Mouse (Mus musculus): ENCODE measurements around the gene Il34. TPM values are rescaled to one million over a fixed set of nuclear protein-coding genes. Genes with fewer than 3 reads are reported as not detected.

Gene Il34
- polyA plus RNA-seq, 1 experiment from 2014 or later, result 2.6 TPM

- Histone ChIP-seq H3K4me2 (no peak overlapping the region), H3K9me3 (no peaks in the 10 kb centered on the region), H3K9ac (no peak overlapping the region), H3K4me1 (replicated peaks) (peaks cover 34% of the 10 kb centered on the region), H3K27ac (replicated peaks) (0 out of 2 replicates have a peak overlapping the region, but pooled peaks have one; percentile 9), H3K27me3 (no peaks in the 10 kb centered on the region), H3K36me3 (peaks cover 52% of the 10 kb centered on the region), H3K4me3 (no peak overlapping the region)
- no peak for ATAC-seq (ENCODE audit: low read depth)
- 83% methylated on average over 13 of the region's 13 CpGs for WGBS
Measured at GRCm38 (mm10) chr8:110711271-110711934, 94.3 kb downstream of the Il34 start.

DNA sequence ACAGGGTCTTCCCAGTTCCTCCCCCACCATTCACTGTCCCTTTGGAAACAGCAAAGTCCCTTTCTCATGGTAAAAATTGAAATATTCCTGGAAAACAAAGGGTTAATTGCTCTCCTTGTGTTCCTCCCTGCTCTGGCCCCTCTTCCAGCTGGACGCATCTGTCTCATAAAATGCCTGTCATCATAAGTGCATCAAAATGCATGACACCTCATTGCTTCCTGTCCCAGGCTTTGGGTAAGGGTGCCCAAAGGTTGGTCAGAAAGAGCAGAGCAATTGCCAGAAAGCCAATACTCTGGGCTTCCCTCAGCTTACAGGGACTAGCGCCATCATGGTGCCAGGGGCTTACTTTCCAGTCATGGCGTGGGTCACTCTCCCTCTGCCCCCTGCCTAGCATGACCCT is 95.1 kb downstream of the Il34 start:
- Histone ChIP-seq H3K27me3 (no peaks in the 10 kb centered on the region), H3K4me3 (no peak overlapping the region), H3K36me3 (peaks cover 52% of the 10 kb centered on the region), H3K27ac (replicated peaks) (no peak overlapping the region), H3K4me1 (replicated peaks) (peaks cover 32% of the 10 kb centered on the region), H3K4me2 (no peak overlapping the region), H3K9ac (no peak overlapping the region), H3K9me3 (no peaks in the 10 kb centered on the region)
- no peak for ATAC-seq (ENCODE audit: low read depth)
- whole genome bisulfite sequencing, result 65% methylated on average over 3 of the region's 3 CpGs

DNA sequence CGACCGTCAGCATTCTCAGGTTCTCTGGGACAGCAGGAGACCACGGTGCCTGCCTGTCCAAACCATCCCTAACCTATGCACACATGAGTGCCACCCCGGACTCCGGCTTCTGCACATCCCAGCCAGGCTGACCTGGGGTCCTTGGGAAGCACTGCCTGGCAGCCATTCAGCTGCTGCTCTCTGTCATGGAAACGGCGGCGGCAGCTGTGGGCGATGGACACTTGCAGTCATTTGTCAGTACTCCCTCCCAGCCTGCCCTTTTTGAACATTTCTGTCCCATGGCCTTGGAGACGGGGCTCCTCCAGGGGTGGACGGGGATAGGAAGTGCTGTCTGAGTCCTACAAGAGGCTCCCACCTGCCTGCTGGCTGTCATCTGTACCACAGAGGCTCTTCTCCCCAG is 97.3 kb downstream of the Il34 start:
- Histone ChIP-seq H3K27ac (replicated peaks) (0 out of 2 replicates have a peak overlapping the region, but pooled peaks have one; percentile 28), H3K9me3 (no peaks in the 10 kb centered on the region), H3K4me2 (no peak overlapping the region), H3K9ac (no peak overlapping the region), H3K4me1 (replicated peaks) (peaks cover 41% of the 10 kb centered on the region), H3K27me3 (no peaks in the 10 kb centered on the region), H3K36me3 (peaks cover 39% of the 10 kb centered on the region), H3K4me3 (no peak overlapping the region)
- ATAC-seq (ENCODE audit: low read depth), result no peak
- 84% methylated on average over 11 of the region's 11 CpGs for WGBS

GRCm38 (mm10) chr8:110706288-110706870 is 99.3 kb downstream of the Il34 start:
- Histone ChIP-seq H3K27ac (replicated peaks) (peak overlapping the region; percentile 73; the same call in 1 of the 2 replicates), H3K4me3 (no peak overlapping the region), H3K4me1 (replicated peaks) (peaks cover 61% of the 10 kb centered on the region), H3K27me3 (no peaks in the 10 kb centered on the region), H3K9me3 (no peaks in the 10 kb centered on the region), H3K9ac (no peak overlapping the region), H3K4me2 (no peak overlapping the region), H3K36me3 (peaks cover 19% of the 10 kb centered on the region; the same call in 1 of the 2 replicates)
- ATAC-seq (ENCODE audit: low read depth), result no peak
- 89% methylated on average over 3 of the region's 3 CpGs for WGBS

DNA sequence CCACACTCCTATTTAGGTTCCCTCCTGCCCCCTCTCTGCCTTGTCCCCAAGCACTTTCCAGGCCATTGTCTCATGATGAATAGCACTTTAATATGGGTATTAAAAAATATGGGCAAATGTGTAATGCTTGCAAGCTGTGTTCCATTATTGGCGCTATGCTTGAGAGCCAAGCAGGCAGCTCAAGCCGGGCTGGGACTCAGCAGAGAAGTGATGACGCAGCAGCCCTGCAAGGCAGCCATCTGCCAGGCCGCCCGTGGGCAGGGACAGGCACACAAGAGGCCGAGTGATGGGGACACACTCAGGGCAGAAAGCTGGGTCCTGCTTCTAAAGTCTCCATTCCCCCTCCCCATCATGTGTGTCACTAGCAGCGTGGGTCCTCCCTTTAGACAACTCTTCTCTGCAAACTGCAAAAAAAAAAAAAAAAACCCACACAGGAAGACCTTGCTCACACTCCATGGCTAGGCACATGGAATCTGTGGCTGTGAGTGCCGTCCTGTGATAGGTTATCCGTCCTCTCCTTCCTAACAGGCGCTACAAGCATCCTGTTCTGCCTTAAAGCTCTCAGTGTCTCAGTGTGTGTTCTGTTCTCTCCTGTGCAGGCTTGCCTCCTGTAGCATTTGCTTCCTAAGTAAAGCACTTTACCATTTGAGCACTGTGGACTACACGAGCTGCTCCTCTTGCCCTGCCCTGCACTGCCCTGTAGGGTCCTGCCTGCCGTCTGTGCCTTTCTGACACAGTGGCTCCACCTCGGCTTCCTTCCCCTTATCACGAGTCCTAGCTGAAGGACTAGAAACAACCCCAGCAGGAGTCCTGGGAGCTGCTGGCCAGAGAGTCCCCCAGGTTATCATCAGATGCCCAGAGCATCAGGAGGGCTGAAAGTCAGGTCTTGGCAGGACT is 100.1 kb downstream of the Il34 start:
- WGBS, result 62% methylated on average over 14 of the region's 14 CpGs

DNA sequence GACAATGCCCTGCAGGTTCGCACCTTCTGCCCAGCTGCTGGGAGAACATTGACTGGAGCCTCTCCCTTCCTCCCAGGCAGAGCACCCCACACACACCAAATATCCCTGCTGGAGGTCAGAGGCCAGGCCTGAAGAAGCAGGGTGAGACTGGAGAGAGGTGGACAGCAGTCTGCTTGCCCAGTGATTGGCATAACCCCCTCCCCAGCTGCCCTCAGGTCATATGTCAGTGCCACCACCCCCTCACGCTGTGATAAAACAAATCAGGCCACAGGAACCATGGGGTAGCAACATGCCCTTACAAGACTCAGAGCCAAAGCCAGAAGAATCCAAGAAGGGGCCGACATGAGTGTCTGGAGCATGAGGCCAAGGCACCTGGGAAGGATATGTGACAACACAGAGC is 101.6 kb downstream of the Il34 start:
- no peaks in the 10 kb centered on the region for H3K9me3 ChIP-seq
- no peak overlapping the region for H3K9ac ChIP-seq
- H3K27me3 ChIP-seq, result no peaks in the 10 kb centered on the region
- peaks cover 55% of the 10 kb centered on the region for H3K4me1 ChIP-seq (replicated peaks)
- 0 out of 2 replicates have a peak overlapping the region, but pooled peaks have one; percentile 74 for H3K27ac ChIP-seq (replicated peaks)
- ATAC-seq (ENCODE audit: low read depth), result no peak
- no peak overlapping the region for H3K4me3 ChIP-seq
- H3K36me3 ChIP-seq, result 0 out of 2 replicates have a peak, but pooled peaks cover 5% of the 10 kb centered on the region
- WGBS, result 88% methylated on average over 3 of the region's 3 CpGs
- no peak overlapping the region for H3K4me2 ChIP-seq

More for the DNA sequence above, 100.1 kb downstream of the Il34 start:
- Histone ChIP-seq H3K4me2 (no peak overlapping the region), H3K27me3 (no peaks in the 10 kb centered on the region), H3K4me1 (replicated peaks) (peaks cover 62% of the 10 kb centered on the region), H3K27ac (replicated peaks) (peak overlapping the region; percentile 73), H3K9me3 (no peaks in the 10 kb centered on the region), H3K9ac (0 out of 2 replicates have a peak overlapping the region, but pooled peaks have one; percentile 26), H3K36me3 (peaks cover 11% of the 10 kb centered on the region; the same call in 1 of the 2 replicates), H3K4me3 (no peak overlapping the region)
- peak; percentile 40 for ATAC-seq (ENCODE audit: low read depth)

DNA sequence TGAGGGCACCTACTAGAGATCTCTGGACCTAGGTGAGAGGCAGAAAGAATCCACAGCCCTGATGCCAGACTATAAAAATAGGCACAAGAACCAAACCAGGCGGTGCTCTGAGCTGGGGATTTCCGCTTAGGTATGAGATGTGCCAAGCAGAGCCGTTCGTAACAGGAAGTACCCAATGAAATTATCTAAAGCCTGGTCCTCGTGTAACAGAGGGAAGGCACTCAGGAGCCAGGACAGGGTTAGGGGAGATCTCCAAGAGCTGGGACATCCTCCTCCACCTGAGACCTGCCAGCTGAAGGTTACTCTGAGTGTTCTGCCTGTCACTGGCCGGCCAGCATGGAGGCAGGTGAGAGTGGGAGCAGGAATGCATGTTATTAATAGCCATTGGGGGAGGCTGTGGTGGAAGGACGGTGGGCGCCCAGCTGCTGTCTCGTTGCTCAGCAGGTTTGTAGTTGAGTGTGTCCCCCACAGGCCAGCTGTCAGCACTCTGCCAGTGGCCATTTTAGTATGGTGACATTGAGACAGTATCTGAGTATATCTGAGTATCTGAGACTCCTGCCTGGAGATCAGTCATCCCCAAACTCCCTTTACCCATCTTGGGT is 102.2 kb downstream of the Il34 start:
- Histone ChIP-seq H3K27me3 (no peaks in the 10 kb centered on the region), H3K9ac (no peak overlapping the region; the same call in 1 of the 2 replicates), H3K4me1 (replicated peaks) (peaks cover 52% of the 10 kb centered on the region), H3K9me3 (no peaks in the 10 kb centered on the region), H3K36me3 (0 out of 2 replicates have a peak, but pooled peaks cover 5% of the 10 kb centered on the region), H3K4me3 (no peak overlapping the region), H3K4me2 (no peak overlapping the region), H3K27ac (replicated peaks) (peak overlapping the region; percentile 74)
- 77% methylated on average over 9 of the region's 9 CpGs for WGBS
- ATAC-seq (ENCODE audit: low read depth), result no peak

- 0 out of 2 replicates have a peak, but pooled peaks have one; percentile 15 for ATAC-seq (ENCODE audit: low read depth)
- peak overlapping the region; percentile 74 for H3K27ac ChIP-seq (replicated peaks)
- peaks cover 52% of the 10 kb centered on the region for H3K4me1 ChIP-seq (replicated peaks)
- no peaks in the 10 kb centered on the region for H3K27me3 ChIP-seq
- 36% methylated on average over 9 of the region's 9 CpGs for WGBS
- 0 out of 2 replicates have a peak overlapping the region, but pooled peaks have one; percentile 22 for H3K9ac ChIP-seq
- H3K4me3 ChIP-seq, result no peak overlapping the region
- peaks cover 5% of the 10 kb centered on the region; the same call in 1 of the 2 replicates for H3K36me3 ChIP-seq
- no peaks in the 10 kb centered on the region for H3K9me3 ChIP-seq
- H3K4me2 ChIP-seq, result no peak overlapping the region
Measured at GRCm38 (mm10) chr8:110702636-110703459, 102.9 kb downstream of the Il34 start.

- H3K27me3 ChIP-seq, result no peaks in the 10 kb centered on the region
- peaks cover 8% of the 10 kb centered on the region; the same call in 1 of the 2 replicates for H3K36me3 ChIP-seq
- H3K9ac ChIP-seq, result no peak overlapping the region
- ATAC-seq (ENCODE audit: low read depth), result no peak
- peaks cover 46% of the 10 kb centered on the region for H3K4me1 ChIP-seq (replicated peaks)
- WGBS, result 93% methylated on average over 2 of the region's 2 CpGs
- H3K27ac ChIP-seq (replicated peaks), result 0 out of 2 replicates have a peak overlapping the region, but pooled peaks have one; percentile 3
- H3K4me3 ChIP-seq, result no peak overlapping the region
- no peak overlapping the region for H3K4me2 ChIP-seq
- no peaks in the 10 kb centered on the region for H3K9me3 ChIP-seq
Measured at GRCm38 (mm10) chr8:110700561-110700960, 105.2 kb downstream of the Il34 start.

DNA sequence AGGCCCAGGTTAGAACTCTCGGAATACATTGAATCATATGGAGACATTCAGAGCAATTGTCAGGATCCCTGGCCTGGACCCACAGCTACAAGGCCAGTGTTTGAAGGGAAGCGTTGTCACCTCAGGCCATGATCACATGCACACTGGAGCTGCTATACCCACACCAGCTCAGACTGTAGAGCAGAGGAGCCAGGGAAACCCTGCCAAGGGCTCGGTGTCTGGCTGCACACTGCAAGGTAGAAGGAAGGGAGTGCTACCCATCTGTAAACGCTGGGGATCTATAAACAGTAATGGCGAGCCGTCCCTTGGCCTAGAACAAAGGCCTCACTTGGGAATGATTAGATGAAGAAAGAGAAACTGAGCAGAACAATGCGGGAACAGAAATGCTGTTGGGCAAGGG is 106.2 kb downstream of the Il34 start:
- H3K4me3 ChIP-seq, result no peak overlapping the region
- no peak overlapping the region for H3K4me2 ChIP-seq
- H3K36me3 ChIP-seq, result peaks cover 8% of the 10 kb centered on the region; the same call in 1 of the 2 replicates
- H3K27ac ChIP-seq (replicated peaks), result peak overlapping the region; percentile 29; the same call in 1 of the 2 replicates
- no peaks in the 10 kb centered on the region for H3K27me3 ChIP-seq
- peaks cover 46% of the 10 kb centered on the region for H3K4me1 ChIP-seq (replicated peaks)
- H3K9me3 ChIP-seq, result no peaks in the 10 kb centered on the region
- 75% methylated on average over 7 of the region's 7 CpGs for WGBS
- ATAC-seq (ENCODE audit: low read depth), result no peak
- no peak overlapping the region for H3K9ac ChIP-seq

GRCm38 (mm10) chr8:110698098-110698497 is 107.6 kb downstream of the Il34 start:
- H3K36me3 ChIP-seq, result peaks cover 19% of the 10 kb centered on the region; the same call in 1 of the 2 replicates
- 73% methylated on average over 1 of the region's 1 CpGs for WGBS

More at GRCm38 (mm10) chr8:110698098-110698497, 107.6 kb downstream of the Il34 start:
- Histone ChIP-seq H3K4me2 (no peak overlapping the region), H3K9me3 (no peaks in the 10 kb centered on the region), H3K27me3 (no peaks in the 10 kb centered on the region), H3K4me1 (replicated peaks) (peaks cover 32% of the 10 kb centered on the region), H3K4me3 (no peak overlapping the region), H3K9ac (no peak overlapping the region), H3K27ac (replicated peaks) (no peak overlapping the region)
- no peak for ATAC-seq (ENCODE audit: low read depth)
